Mouse (Mus musculus) hindbrain, embryonic 14.5 days (tissue): ENCODE measurements around the gene Krt35. TPM values are rescaled to one million over a fixed set of nuclear protein-coding genes. Genes with fewer than 3 reads are reported as not detected.

ENCODE experiments used
- ATAC-seq: fragments of 200-750 bp; cut with Nextera tagmentation; 2 replicates; pipeline ENCODE4 v1.8.0; 2017; ENCODE audit warnings: moderate number of reproducible peaks, mild to moderate bottlenecking, moderate TSS enrichment, moderate library complexity; ENCODE audit not compliant: low FRiP score
- DNase-seq: peaks from one replicate; pipeline ENCODE4 v3.0.0-alpha.2; 2015; ENCODE audit warnings: low spot score
- H3K27ac ChIP-seq: fragments of 300-500 bp; sonication (generic); 2 replicates; pipeline ENCODE4 v1.5.1; 2014; ENCODE audit warnings: mild to moderate bottlenecking, moderate library complexity
- H3K27me3 ChIP-seq: fragments of 300-500 bp; sonication (generic); 2 replicates; pipeline ENCODE4 v1.6.1; 2014; ENCODE audit warnings: mild to moderate bottlenecking, low read length, mixed read lengths; ENCODE audit not compliant: control insufficient read depth, insufficient read depth
- H3K36me3 ChIP-seq: fragments of 300-500 bp; sonication (generic); replicated peaks from 2 replicates; pipeline ENCODE4 v1.6.1; 2014; ENCODE audit not compliant: control insufficient read depth, insufficient read depth
- H3K4me1 ChIP-seq: fragments of 300-500 bp; sonication (generic); replicated peaks from 2 replicates; pipeline ENCODE4 v1.6.1; 2014; ENCODE audit warnings: antibody characterized with exemption, low read length, mixed read lengths; ENCODE audit not compliant: control insufficient read depth, insufficient read depth
- H3K4me2 ChIP-seq: fragments of 300-500 bp; sonication (generic); replicated peaks from 2 replicates; pipeline ENCODE4 v1.6.1; 2014; ENCODE audit warnings: mild to moderate bottlenecking, moderate library complexity
- H3K4me3 ChIP-seq: fragments of 300-500 bp; sonication (generic); replicated peaks from 2 replicates; pipeline ENCODE4 v1.5.1; 2014; ENCODE audit warnings: mild to moderate bottlenecking, low read length
- H3K9ac ChIP-seq: fragments of 300-500 bp; sonication (generic); 2 replicates; pipeline ENCODE4 v1.6.1; 2014
- H3K9me3 ChIP-seq: fragments of 300-500 bp; sonication (generic); 2 replicates; pipeline ENCODE4 v1.6.1; 2016; ENCODE audit warnings: low read length; ENCODE audit not compliant: control insufficient read depth
- WGBS: fragments of 180-500 bp; shearing (Covaris S2); extraction: QIAGEN DNeasy Blood & Tissue Kit; methylation state at CpG from one replicate; pipeline ENCODE4 v1.1.7; 2014; 5-methylcytosine and 5-hydroxymethylcytosine counted together
- polyA plus RNA-seq: library from polyadenylated mRNA; unstranded; fragments of >200 nt; fragmentation: Nextera tagmentation; extraction: Ambion mirVana; gene quantifications from 2 replicates; pipeline ENCODE4 v1.2.1, GENCODE M21; 2014

Krt35 gene
- not detected in 2 replicates for polyA plus RNA-seq

- 90% methylated on average over 9 of the region's 9 CpGs for WGBS
- DNase-seq, result no peak
Measured at GRCm38 (mm10) chr11:100096141-100096540, at the start of gene Krt35. TSS of gene Krt35 (minus strand) at chr11:100096241.

GRCm38 (mm10) chr11:100145104-100145503 lies 49.1 kb upstream of the Krt35 start:
- Histone ChIP-seq H3K27ac (no peak overlapping the region), H3K4me1 (peaks cover 3% of the 10 kb centered on the region), H3K27me3 (peaks cover 38% of the 10 kb centered on the region), H3K9ac (no peak overlapping the region), H3K9me3 (no peaks in the 10 kb centered on the region), H3K4me2 (peak overlapping the region; percentile 48), H3K4me3 (peak overlapping the region; percentile 17), H3K36me3 (no peaks in the 10 kb centered on the region)
- WGBS, result 2% methylated on average over 20 of the region's 20 CpGs
- DNase-seq, result no peak
- ATAC-seq, result no peak

More at GRCm38 (mm10) chr11:100096141-100096540, at the start of gene Krt35:
- Histone ChIP-seq H3K4me1 (no peaks in the 10 kb centered on the region), H3K4me2 (no peak within 1 kb of the TSS), H3K4me3 (no peak within 1 kb of the TSS), H3K36me3 (no peaks in the 10 kb centered on the region), H3K9ac (no peak within 1 kb of the TSS), H3K9me3 (no peaks in the 10 kb centered on the region), H3K27ac (no peak within 1 kb of the TSS), H3K27me3 (no peaks in the 10 kb centered on the region)
- ATAC-seq, result no peak

- peaks cover 11% of the 10 kb centered on the region for H3K4me1 ChIP-seq
- H3K9me3 ChIP-seq, result no peaks in the 10 kb centered on the region
- H3K27me3 ChIP-seq, result peaks cover 23% of the 10 kb centered on the region
- H3K4me3 ChIP-seq, result no peak overlapping the region
- H3K36me3 ChIP-seq, result no peaks in the 10 kb centered on the region
- DNase-seq, result no peak
- 85% methylated on average over 21 of the region's 21 CpGs for WGBS
- H3K9ac ChIP-seq, result no peak overlapping the region
- ATAC-seq, result no peak
- H3K27ac ChIP-seq, result no peak overlapping the region
- H3K4me2 ChIP-seq, result no peak overlapping the region
Measured at GRCm38 (mm10) chr11:100140966-100141365, 44.9 kb upstream of the Krt35 start.

- no peak overlapping the region for H3K4me3 ChIP-seq
- H3K9me3 ChIP-seq, result no peaks in the 10 kb centered on the region
- no peak overlapping the region for H3K4me2 ChIP-seq
- no peak for DNase-seq
- H3K27ac ChIP-seq, result no peak overlapping the region
- no peaks in the 10 kb centered on the region for H3K36me3 ChIP-seq
- H3K4me1 ChIP-seq, result peaks cover 8% of the 10 kb centered on the region; the same call in 1 of the 2 replicates
- ATAC-seq, result no peak
- WGBS, result 93% methylated on average over 2 of the region's 2 CpGs
- no peak overlapping the region for H3K9ac ChIP-seq
- peaks cover 7% of the 10 kb centered on the region for H3K27me3 ChIP-seq
Measured at GRCm38 (mm10) chr11:100139391-100139790, 43.4 kb upstream of the Krt35 start.

- H3K36me3 ChIP-seq, result no peaks in the 10 kb centered on the region
- peaks cover 2% of the 10 kb centered on the region; the same call in 1 of the 2 replicates for H3K27me3 ChIP-seq
- H3K4me1 ChIP-seq, result peaks cover 8% of the 10 kb centered on the region; the same call in 1 of the 2 replicates
- no peak overlapping the region for H3K9ac ChIP-seq
- ATAC-seq (no peak), DNase-seq (no peak)
- H3K4me3 ChIP-seq, result no peak overlapping the region
- H3K4me2 ChIP-seq, result no peak overlapping the region
- no peak overlapping the region for H3K27ac ChIP-seq
- H3K9me3 ChIP-seq, result no peaks in the 10 kb centered on the region
- WGBS, result 52% methylated on average over 7 of the region's 7 CpGs
Measured at GRCm38 (mm10) chr11:100138809-100139208, 42.8 kb upstream of the Krt35 start.

- DNase-seq (no peak), ATAC-seq (no peak)
Measured at GRCm38 (mm10) chr11:100137693-100138092, 41.7 kb upstream of the Krt35 start.

GRCm38 (mm10) chr11:100136559-100136958 lies 40.5 kb upstream of the Krt35 start:
- Histone ChIP-seq H3K9me3 (no peaks in the 10 kb centered on the region), H3K27me3 (no peaks in the 10 kb centered on the region), H3K4me1 (peaks cover 8% of the 10 kb centered on the region; the same call in 1 of the 2 replicates), H3K36me3 (no peaks in the 10 kb centered on the region), H3K4me2 (no peak overlapping the region), H3K4me3 (no peak overlapping the region), H3K27ac (no peak overlapping the region), H3K9ac (no peak overlapping the region)
- ATAC-seq (no peak), DNase-seq (no peak)
- WGBS, result 39% methylated on average over 5 of the region's 5 CpGs

More at GRCm38 (mm10) chr11:100137693-100138092, 41.7 kb upstream of the Krt35 start:
- no peak overlapping the region for H3K4me2 ChIP-seq
- no peak overlapping the region for H3K9ac ChIP-seq
- no peaks in the 10 kb centered on the region for H3K36me3 ChIP-seq
- H3K27ac ChIP-seq, result no peak overlapping the region
- H3K4me3 ChIP-seq, result no peak overlapping the region
- H3K9me3 ChIP-seq, result no peaks in the 10 kb centered on the region
- whole genome bisulfite sequencing, result 25% methylated on average over 5 of the region's 5 CpGs
- H3K4me1 ChIP-seq, result peaks cover 8% of the 10 kb centered on the region; the same call in 1 of the 2 replicates
- no peaks in the 10 kb centered on the region for H3K27me3 ChIP-seq

GRCm38 (mm10) chr11:100135731-100136130 lies 39.7 kb upstream of the Krt35 start, which contains the start of gene Krt15:
TSS of gene Krt15 (minus strand) at chr11:100135928.
- H3K4me2 ChIP-seq, result no peak within 1 kb of the TSS
- H3K4me3 ChIP-seq, result no peak within 1 kb of the TSS
- H3K27ac ChIP-seq, result no peak within 1 kb of the TSS
- no peak within 1 kb of the TSS for H3K9ac ChIP-seq
- no peak for DNase-seq
- H3K27me3 ChIP-seq, result no peaks in the 10 kb centered on the region
- peaks cover 8% of the 10 kb centered on the region; the same call in 1 of the 2 replicates for H3K4me1 ChIP-seq
- no peaks in the 10 kb centered on the region for H3K36me3 ChIP-seq
- no peak for ATAC-seq
- 72% methylated on average over 7 of the region's 7 CpGs for WGBS
- no peaks in the 10 kb centered on the region for H3K9me3 ChIP-seq

- 75% methylated on average over 7 of the region's 7 CpGs for WGBS
- Histone ChIP-seq H3K27ac (no peak overlapping the region), H3K4me2 (no peak overlapping the region), H3K36me3 (no peaks in the 10 kb centered on the region), H3K27me3 (no peaks in the 10 kb centered on the region), H3K9ac (no peak overlapping the region), H3K9me3 (no peaks in the 10 kb centered on the region), H3K4me1 (no peaks in the 10 kb centered on the region), H3K4me3 (no peak overlapping the region)
- DNase-seq, result no peak
- no peak for ATAC-seq
Measured at GRCm38 (mm10) chr11:100124901-100125300, 28.9 kb upstream of the Krt35 start.

GRCm38 (mm10) chr11:100121466-100121865 lies 25.4 kb upstream of the Krt35 start, which contains the start of gene Krt13:
TSS of gene Krt13 (minus strand) at chr11:100121566.
- Histone ChIP-seq H3K9me3 (no peaks in the 10 kb centered on the region), H3K27me3 (no peaks in the 10 kb centered on the region)

More at GRCm38 (mm10) chr11:100121466-100121865, 25.4 kb upstream of the Krt35 start, which contains the start of gene Krt13:
- Histone ChIP-seq H3K36me3 (no peaks in the 10 kb centered on the region), H3K4me2 (no peak within 1 kb of the TSS), H3K9ac (no peak within 1 kb of the TSS), H3K27ac (no peak within 1 kb of the TSS), H3K4me3 (no peak within 1 kb of the TSS), H3K4me1 (no peaks in the 10 kb centered on the region)
- WGBS, result 75% methylated on average over 3 of the region's 3 CpGs
- no peak for ATAC-seq
- DNase-seq, result no peak
